Comparison of ENCODE assay signal across 8 mouse cellular contexts in genomic region chr4:136147436-136148135, GRCm38 (mm10). TPM values are rescaled to one million over a fixed set of nuclear protein-coding genes. Genes with fewer than 3 reads are reported as not detected.
DNase-seq lines count a peak whose midpoint lies in the region; ATAC-seq and TF ChIP-seq lines count a peak whose summit lies in the region.

No protein-coding gene starts in this region.

- no peaks in the 10 kb centered on the region for H3K9me3 ChIP-seq in embryonic facial prominence, embryonic 12.5 days
- no peaks in the 10 kb centered on the region for H3K9me3 ChIP-seq in liver, embryonic 13.5 days (replicated peaks)
- no peaks in the 10 kb centered on the region for H3K9me3 ChIP-seq in stomach, embryonic 16.5 days (replicated peaks; ENCODE audit: control insufficient read depth, low read length)

- WGBS in embryonic facial prominence, embryonic 12.5 days: 1% methylated on average over 40 of the region's 48 CpGs
- WGBS in heart, adult 2 months: 2% methylated on average over 43 of the region's 48 CpGs
- 2% methylated on average over 45 of the region's 48 CpGs for WGBS in liver, embryonic 13.5 days (ENCODE audit: insufficient replicate concordance)
- under 1% methylated on average over 47 of the region's 48 CpGs for WGBS in stomach, embryonic 16.5 days

- peak overlapping the region; percentile 83 for H3K4me2 ChIP-seq in embryonic facial prominence, embryonic 12.5 days (replicated peaks)
- H3K4me2 ChIP-seq in liver, embryonic 13.5 days: peak overlapping the region; percentile 68
- peak overlapping the region; percentile 80 for H3K4me2 ChIP-seq in stomach, embryonic 16.5 days (ENCODE audit: low read depth, low read length)

- DNase-seq in left cerebral cortex, adult 18-20 months (ENCODE audit: low spot score in 2 of 2): peak; percentile 49 to 71
- no peak for DNase-seq in left cerebral cortex, adult 11 months (ENCODE audit: low spot score)
- peak; percentile 92 to 95 for DNase-seq in heart, adult 2 months
- DNase-seq in kidney, adult 8-10 months: peak; percentile 85 to 92
- DNase-seq in liver, embryonic 13.5 days: peak; percentile 48
- peak; percentile 90 for DNase-seq in neural tube, embryonic 10.5 days (ENCODE audit: extremely low spot score, low spot score)

- H3K4me1 ChIP-seq in embryonic facial prominence, embryonic 12.5 days: peaks cover 48% of the 10 kb centered on the region
- H3K4me1 ChIP-seq in heart, adult 2 months (ENCODE audit: control insufficient read depth, insufficient read depth, low read length): peaks cover 7% of the 10 kb centered on the region
- peaks cover 46% of the 10 kb centered on the region for H3K4me1 ChIP-seq in liver, embryonic 13.5 days (replicated peaks)
- peaks cover 30% of the 10 kb centered on the region for H3K4me1 ChIP-seq in stomach, embryonic 16.5 days (ENCODE audit: control insufficient read depth, insufficient read depth, low read length)

- TF ChIP-seq EP300 in heart, adult 2 months (IDR thresholded peaks at IDR 0.05; ENCODE audit: insufficient read depth, low read depth, low read length): peak; percentile 71

- H3K27ac ChIP-seq in embryonic facial prominence, embryonic 12.5 days: peak overlapping the region; percentile 99
- peak overlapping the region; percentile 99 for H3K27ac ChIP-seq in heart, adult 2 months
- peak overlapping the region; percentile 30 for H3K27ac ChIP-seq in liver, embryonic 13.5 days
- peak overlapping the region; percentile 93 for H3K27ac ChIP-seq in stomach, embryonic 16.5 days (ENCODE audit: low read length)

- H3K4me3 ChIP-seq in embryonic facial prominence, embryonic 12.5 days: peak overlapping the region; percentile 22
- H3K4me3 ChIP-seq in heart, adult 2 months: peak overlapping the region; percentile 80
- H3K4me3 ChIP-seq in liver, embryonic 13.5 days (replicated peaks): peak overlapping the region; percentile 48
- peak overlapping the region; percentile 88 for H3K4me3 ChIP-seq in stomach, embryonic 16.5 days (replicated peaks; ENCODE audit: low read length)

- peak overlapping the region; percentile 51; the same call in 1 of the 2 replicates for H3K9ac ChIP-seq in embryonic facial prominence, embryonic 12.5 days
- H3K9ac ChIP-seq in heart, adult 2 months (ENCODE audit: low read depth, low read length): peak overlapping the region; percentile 79
- 0 out of 2 replicates have a peak overlapping the region, but pooled peaks have one; percentile 29 for H3K9ac ChIP-seq in liver, embryonic 13.5 days
- H3K9ac ChIP-seq in stomach, embryonic 16.5 days (ENCODE audit: low read length): peak overlapping the region; percentile 56

- intact Hi-C loops in heart, adult 2 months (cut with DNase I): loop anchor here (2.0 kb wide), 1 partner anchor 77 kb away; no protein-coding TSS in a partner anchor

- H3K27me3 ChIP-seq in embryonic facial prominence, embryonic 12.5 days: no peaks in the 10 kb centered on the region
- H3K27me3 ChIP-seq in heart, adult 2 months (ENCODE audit: control insufficient read depth, insufficient read depth, low read length): no peaks in the 10 kb centered on the region
- peaks cover 85% of the 10 kb centered on the region for H3K27me3 ChIP-seq in liver, embryonic 13.5 days
- no peaks in the 10 kb centered on the region for H3K27me3 ChIP-seq in stomach, embryonic 16.5 days (ENCODE audit: control insufficient read depth, insufficient read depth, low read length)

- peaks cover 3% of the 10 kb centered on the region; the same call in 1 of the 2 replicates for H3K36me3 ChIP-seq in embryonic facial prominence, embryonic 12.5 days
- H3K36me3 ChIP-seq in heart, adult 2 months (ENCODE audit: control insufficient read depth, insufficient read depth, low read length): peaks cover 3% of the 10 kb centered on the region
- H3K36me3 ChIP-seq in liver, embryonic 13.5 days: no peaks in the 10 kb centered on the region
- no peaks in the 10 kb centered on the region for H3K36me3 ChIP-seq in stomach, embryonic 16.5 days (ENCODE audit: control insufficient read depth, insufficient read depth, low read length)

- peak; percentile 68 for ATAC-seq in embryonic facial prominence, embryonic 12.5 days (ENCODE audit: insufficient number of reproducible peaks, insufficient read depth, low FRiP score, low TSS enrichment)
- peak; percentile 61 for ATAC-seq in liver, embryonic 13.5 days (ENCODE audit: low read depth)
- ATAC-seq in stomach, embryonic 16.5 days (ENCODE audit: insufficient read depth, low FRiP score): peak; percentile 73

- peak; percentile 87 for TF ChIP-seq POLR2A in heart, adult 2 months (IDR thresholded peaks at IDR 0.05; ENCODE audit: insufficient read depth, low read depth, low read length)

- no peaks in the 10 kb centered on the region for H3K79me2 ChIP-seq in heart, adult 2 months (replicated peaks; ENCODE audit: control insufficient read depth, insufficient read depth, low read length)

- TF ChIP-seq CTCF in heart, adult 2 months (IDR thresholded peaks at IDR 0.05): no peak

RNA-seq across cellular contexts. Expression of gene Id3, which starts 4.3 kb away (rescaled TPM):
- total RNA-seq in left cerebral cortex, adult 18-20 months (2021): 10 to 100 TPM; 34.9 to 43.2 TPM
- polyA plus RNA-seq in embryonic facial prominence, embryonic 12.5 days (2016; fragmentation: Nextera tagmentation; extraction: Ambion mirVana): 612 and 623 TPM in 2 replicates
- total RNA-seq in heart, adult 2 months (2021): 10 to 100 TPM; 56.8 to 58.8 TPM
- polyA plus RNA-seq in heart, adult 2 months (2012; rRNA removed): 92.1 and 120 TPM in 2 replicates
- polyA plus RNA-seq in liver, embryonic 13.5 days (2015; fragmentation: Nextera tagmentation; extraction: Ambion mirVana): 48.1 and 51.3 TPM in 2 replicates
- 271 and 285 TPM in 2 replicates for polyA plus RNA-seq in stomach, embryonic 16.5 days (2015; fragmentation: Nextera tagmentation; extraction: Ambion mirVana)

RNA-seq across cellular contexts. Expression of gene E2f2, which starts 24.6 kb away (rescaled TPM):
- under 1 TPM; 0.30 to 0.40 TPM for total RNA-seq in left cerebral cortex, adult 18-20 months (2021)
- 8.3 and 8.7 TPM in 2 replicates for polyA plus RNA-seq in embryonic facial prominence, embryonic 12.5 days (2016; fragmentation: Nextera tagmentation; extraction: Ambion mirVana)
- 1 to 10 TPM in 1 of 2 experiments, under 1 TPM in 1; 0.65 to 5.3 TPM for total RNA-seq in heart, adult 2 months (2021)
- 0.41 and 1.3 TPM in 2 replicates for polyA plus RNA-seq in heart, adult 2 months (2012; rRNA removed)
- 64.7 and 72.1 TPM in 2 replicates for polyA plus RNA-seq in liver, embryonic 13.5 days (2015; fragmentation: Nextera tagmentation; extraction: Ambion mirVana)
- polyA plus RNA-seq in stomach, embryonic 16.5 days (2015; fragmentation: Nextera tagmentation; extraction: Ambion mirVana): 7.7 and 9.3 TPM in 2 replicates

RNA-seq across cellular contexts. Expression of gene Asap3, which starts 58.6 kb away (rescaled TPM):
- total RNA-seq in left cerebral cortex, adult 18-20 months (2021): 1 to 10 TPM; 2.6 to 3.0 TPM
- 13.1 and 13.3 TPM in 2 replicates for polyA plus RNA-seq in embryonic facial prominence, embryonic 12.5 days (2016; fragmentation: Nextera tagmentation; extraction: Ambion mirVana)
- total RNA-seq in heart, adult 2 months (2021): 10 to 100 TPM in 1 of 2 experiments, 1 to 10 TPM in 1; 7.8 to 10.2 TPM
- polyA plus RNA-seq in heart, adult 2 months (2012; rRNA removed): 8.6 and 9.4 TPM in 2 replicates
- 1.1 and 1.4 TPM in 2 replicates for polyA plus RNA-seq in liver, embryonic 13.5 days (2015; fragmentation: Nextera tagmentation; extraction: Ambion mirVana)
- 7.0 and 7.1 TPM in 2 replicates for polyA plus RNA-seq in stomach, embryonic 16.5 days (2015; fragmentation: Nextera tagmentation; extraction: Ambion mirVana)

Comparison
In these comparisons a context has a peak if more than half of its experiments do, and no peak if none do; other contexts are left out.
1. H3K27ac ChIP-seq: peak in every context shown above with its lines; median percentile 99 in embryonic facial prominence, embryonic 12.5 days; 99 in heart, adult 2 months; 93 in stomach, embryonic 16.5 days; 30 in liver, embryonic 13.5 days.
2. H3K4me3 ChIP-seq: peak in every context shown above with its lines; median percentile 88 in stomach, embryonic 16.5 days; 80 in heart, adult 2 months; 48 in liver, embryonic 13.5 days; 22 in embryonic facial prominence, embryonic 12.5 days.
3. H3K9ac ChIP-seq: peak in every context shown above with its lines; median percentile 79 in heart, adult 2 months; 56 in stomach, embryonic 16.5 days; 51 in embryonic facial prominence, embryonic 12.5 days; 29 in liver, embryonic 13.5 days.